ENCODE assay signal across 19 mouse cellular contexts in the genomic region with DNA sequence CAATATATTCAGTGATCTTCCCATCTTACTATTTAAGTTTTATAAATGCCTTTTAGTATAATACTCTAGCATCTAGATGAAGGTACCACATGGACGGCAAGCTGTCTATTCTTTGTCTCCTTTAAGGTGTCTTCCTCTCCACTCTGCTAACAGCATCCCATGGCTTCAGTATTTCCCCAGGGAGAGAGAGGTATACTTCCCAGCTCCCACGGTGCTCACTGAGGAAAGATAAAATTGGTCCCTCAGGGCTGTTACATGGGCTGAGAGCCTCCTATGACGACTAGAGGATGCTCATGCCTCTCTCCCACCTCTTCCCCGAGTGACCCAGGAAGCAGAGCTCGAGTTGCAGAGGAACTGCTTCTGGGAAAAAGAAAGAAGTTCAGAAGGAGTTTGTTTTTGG.
DNase-seq lines count a peak whose midpoint lies in the region; ATAC-seq lines count a peak whose summit lies in the region.
"Had no signal": no experiment of that assay in that cellular context is flagged by ENCODE, and none has a peak within 500 bp of the region (broad histone marks: within the 10 kb centered on the region; RNA-seq: fewer than 3 reads in every experiment).

No protein-coding gene starts in this region.

- intact Hi-C loops in heart, postnatal 36 days (cut with DNase I) = no loop called here

- H3K36me3 ChIP-seq in embryonic facial prominence, embryonic 14.5 days (ENCODE audit: control insufficient read depth, insufficient read depth, low read length) = no peaks in the 10 kb centered on the region
- H3K36me3 ChIP-seq in embryonic facial prominence, embryonic 10.5 days (replicated peaks) = no peaks in the 10 kb centered on the region
- H3K36me3 ChIP-seq: G1E had no signal

- H3K27me3 ChIP-seq in embryonic facial prominence, embryonic 14.5 days (replicated peaks; ENCODE audit: control insufficient read depth, insufficient read depth, low read length) = no peaks in the 10 kb centered on the region
- no peaks in the 10 kb centered on the region for H3K27me3 ChIP-seq in embryonic facial prominence, embryonic 10.5 days (replicated peaks; ENCODE audit: low read depth, poor library complexity, severe bottlenecking)
- H3K27me3 ChIP-seq: CH12.LX had no signal

- no peak overlapping the region for H3K4me3 ChIP-seq in embryonic facial prominence, embryonic 14.5 days (ENCODE audit: low read depth, low read length)
- H3K4me3 ChIP-seq in embryonic facial prominence, embryonic 10.5 days = no peak overlapping the region

- no peak overlapping the region for H3K27ac ChIP-seq in embryonic facial prominence, embryonic 14.5 days (replicated peaks; ENCODE audit: low read depth, low read length)
- no peak overlapping the region for H3K27ac ChIP-seq in embryonic facial prominence, embryonic 10.5 days (replicated peaks)

- peaks cover 6% of the 10 kb centered on the region for H3K4me1 ChIP-seq in embryonic facial prominence, embryonic 14.5 days (ENCODE audit: control insufficient read depth, insufficient read depth, low read length)
- H3K4me1 ChIP-seq in embryonic facial prominence, embryonic 10.5 days = 0 out of 2 replicates have a peak, but pooled peaks cover 2% of the 10 kb centered on the region

- WGBS in embryonic facial prominence, embryonic 14.5 days = 48% methylated on average over 5 of the region's 5 CpGs
- WGBS in embryonic facial prominence, embryonic 10.5 days = 62% methylated on average over 5 of the region's 5 CpGs

- no peak overlapping the region for H3K9ac ChIP-seq in embryonic facial prominence, embryonic 14.5 days (ENCODE audit: low read depth, low read length)

- no peak overlapping the region for H3K4me2 ChIP-seq in embryonic facial prominence, embryonic 14.5 days (ENCODE audit: low read depth, low read length)

- no peak for DNase-seq in embryonic facial prominence, embryonic 14.5 days (ENCODE audit: low spot score)
- DNase-seq in embryonic facial prominence, embryonic 10.5 days (ENCODE audit: low spot score) = no peak
- peak; percentile 66 for DNase-seq in heart, adult 11 months
- DNase-seq in heart, postnatal 36 days = no peak
- DNase-seq: adrenal gland, adult 2 months; adrenal gland, adult 8-10 months; adrenal gland, postnatal 10 days; adrenal gland, postnatal 14 days; adrenal gland, postnatal 25 days; adrenal gland, postnatal 36 days; B cell, adult 2 months; cerebellum, adult 11 months; cerebellum, adult 11-12 months; cerebellum, adult 18-20 months had no signal

- H3K9me3 ChIP-seq in embryonic facial prominence, embryonic 14.5 days (ENCODE audit: control insufficient read depth, low read length) = no peaks in the 10 kb centered on the region
- no peaks in the 10 kb centered on the region for H3K9me3 ChIP-seq in embryonic facial prominence, embryonic 10.5 days
- H3K9me3 ChIP-seq: G1E had no signal

- ATAC-seq in embryonic facial prominence, embryonic 14.5 days (ENCODE audit: low read depth) = peak; percentile 80; the same call in 1 of the 2 replicates
- ATAC-seq: activated CD4-positive, CD25-positive, alpha-beta regulatory T cell, adult 4 months; CD4-positive, CD25-positive, alpha-beta regulatory T cell, adult 4 months; Patski had no signal
